Mouse (Mus musculus) midbrain, postnatal 0 days (tissue): ENCODE measurements around the gene Foxs1. TPM values are rescaled to one million over a fixed set of nuclear protein-coding genes. Genes with fewer than 3 reads are reported as not detected.
A peak's percentile ranks its signal among the peaks of the same experiment; 100 is the strongest.

Experiments
- ATAC-seq: fragments of 200-750 bp; cut with Nextera tagmentation; 2 replicates; pipeline ENCODE4 v1.8.0; 2017; ENCODE audit warnings: moderate number of reproducible peaks, mild to moderate bottlenecking, moderate TSS enrichment, moderate library complexity; ENCODE audit not compliant: low FRiP score
- DNase-seq: peaks from one replicate; pipeline ENCODE4 v3.0.0-alpha.2; 2015; ENCODE audit warnings: low spot score
- H3K27ac ChIP-seq: fragments of 300-500 bp; sonication (generic); 2 replicates; pipeline ENCODE4 v1.5.1; 2014; ENCODE audit warnings: low read depth, mild to moderate bottlenecking, low read length, mixed read lengths
- H3K27me3 ChIP-seq: fragments of 300-500 bp; sonication (generic); 2 replicates; pipeline ENCODE4 v1.6.1; 2014; ENCODE audit warnings: low read length, control low read depth, mixed read lengths; ENCODE audit not compliant: insufficient read depth
- H3K36me3 ChIP-seq: fragments of 300-500 bp; sonication (generic); 2 replicates; pipeline ENCODE4 v1.6.1; 2014; ENCODE audit warnings: low read length, control low read depth, mixed read lengths; ENCODE audit not compliant: insufficient read depth
- H3K4me1 ChIP-seq: fragments of 300-500 bp; sonication (generic); 2 replicates; pipeline ENCODE4 v1.6.1; 2014; ENCODE audit warnings: mild to moderate bottlenecking, control low read depth, antibody characterized with exemption, low read length, mixed read lengths; ENCODE audit not compliant: insufficient read depth
- H3K4me2 ChIP-seq: fragments of 300-500 bp; sonication (generic); 2 replicates; pipeline ENCODE4 v1.6.1; 2014; ENCODE audit warnings: low read depth, mild to moderate bottlenecking, low read length, mixed read lengths; ENCODE audit not compliant: poor library complexity, severe bottlenecking
- H3K4me3 ChIP-seq: fragments of 300-500 bp; sonication (generic); 2 replicates; pipeline ENCODE4 v1.5.1; 2014; ENCODE audit warnings: low read depth, mild to moderate bottlenecking, low read length, moderate library complexity
- H3K9ac ChIP-seq: fragments of 300-500 bp; sonication (generic); replicated peaks from 2 replicates; pipeline ENCODE4 v1.6.1; 2014; ENCODE audit warnings: mild to moderate bottlenecking, low read length, moderate library complexity, mixed read lengths; ENCODE audit not compliant: poor library complexity, severe bottlenecking
- H3K9me3 ChIP-seq: fragments of 300-500 bp; sonication (generic); 2 replicates; pipeline ENCODE4 v1.6.1; 2016; ENCODE audit warnings: low read length, control low read depth
- CTCF ChIP-seq: IDR thresholded peaks from 2 replicates; pipeline ENCODE4 v1.5.1; 2016; ENCODE audit warnings: antibody characterized with exemption, mild to moderate bottlenecking
- whole genome bisulfite sequencing: fragments of 180-500 bp; shearing (Covaris S2); extraction: QIAGEN DNeasy Blood & Tissue Kit; methylation state at CpG from one replicate; pipeline ENCODE4 v1.1.7; 2014; 5-methylcytosine and 5-hydroxymethylcytosine counted together
- polyA plus RNA-seq: library from polyadenylated mRNA; unstranded; fragments of >200 nt; fragmentation: Nextera tagmentation; extraction: Ambion mirVana; gene quantifications from 2 replicates; pipeline ENCODE4 v1.2.1, GENCODE M21; 2015
- total RNA-seq: library from RNA; depleted of rRNA; stranded (reverse); fragments of >200 nt; gene quantifications from 2 replicates; pipeline ENCODE4 v1.2.3, GENCODE M21; 2014

The Foxs1 gene
- total and polyA plus RNA-seq, 2 experiments from 2014 or later: 2.4 to 4.0 TPM

GRCm38 (mm10) chr2:152917671-152918070 lies 15.3 kb downstream of the Foxs1 start:
- Histone ChIP-seq H3K4me3 (no peak overlapping the region), H3K27ac (no peak overlapping the region), H3K9ac (no peak overlapping the region), H3K27me3 (peaks cover 4% of the 10 kb centered on the region; the same call in 1 of the 2 replicates), H3K4me2 (no peak overlapping the region), H3K4me1 (no peaks in the 10 kb centered on the region), H3K9me3 (no peaks in the 10 kb centered on the region), H3K36me3 (no peaks in the 10 kb centered on the region)
- no peak for TF ChIP-seq CTCF
- DNase-seq (no peak), ATAC-seq (no peak)
- WGBS: 60% methylated on average over 9 of the region's 9 CpGs

- WGBS: 64% methylated on average over 5 of the region's 5 CpGs
- Histone ChIP-seq H3K27me3 (peaks cover 10% of the 10 kb centered on the region; the same call in 1 of the 2 replicates), H3K36me3 (no peaks in the 10 kb centered on the region), H3K4me1 (no peaks in the 10 kb centered on the region), H3K4me3 (no peak overlapping the region), H3K27ac (no peak overlapping the region), H3K4me2 (no peak overlapping the region), H3K9ac (no peak overlapping the region), H3K9me3 (no peaks in the 10 kb centered on the region)
- no peak for ATAC-seq
- TF ChIP-seq CTCF: no peak
- no peak for DNase-seq
Measured at GRCm38 (mm10) chr2:152916111-152916510, 16.9 kb downstream of the Foxs1 start.

GRCm38 (mm10) chr2:152915453-152915852 lies 17.6 kb downstream of the Foxs1 start:
- TF ChIP-seq CTCF: no peak
- no peak overlapping the region for H3K4me2 ChIP-seq
- DNase-seq: no peak
- no peaks in the 10 kb centered on the region for H3K4me1 ChIP-seq
- no peaks in the 10 kb centered on the region for H3K9me3 ChIP-seq
- H3K27ac ChIP-seq: no peak overlapping the region
- H3K36me3 ChIP-seq: no peaks in the 10 kb centered on the region
- no peak overlapping the region for H3K4me3 ChIP-seq
- peaks cover 16% of the 10 kb centered on the region; the same call in 1 of the 2 replicates for H3K27me3 ChIP-seq
- no peak overlapping the region for H3K9ac ChIP-seq
- 66% methylated on average over 4 of the region's 4 CpGs for WGBS
- ATAC-seq: no peak

GRCm38 (mm10) chr2:152914310-152915120 lies 18.5 kb downstream of the Foxs1 start:
- ATAC-seq (peak; percentile 84), DNase-seq (peak; percentile 94)
- Histone ChIP-seq H3K27me3 (peaks cover 18% of the 10 kb centered on the region; the same call in 1 of the 2 replicates), H3K4me1 (no peaks in the 10 kb centered on the region), H3K9ac (peak overlapping the region; percentile 40), H3K9me3 (no peaks in the 10 kb centered on the region), H3K27ac (no peak overlapping the region), H3K4me3 (peak overlapping the region; percentile 23; the same call in 1 of the 2 replicates), H3K4me2 (peak overlapping the region; percentile 57), H3K36me3 (no peaks in the 10 kb centered on the region)
- TF ChIP-seq CTCF: peak; percentile 99
- WGBS: 4% methylated on average over 13 of the region's 18 CpGs

GRCm38 (mm10) chr2:152913471-152913870 lies 19.5 kb downstream of the Foxs1 start:
- no peaks in the 10 kb centered on the region for H3K9me3 ChIP-seq
- H3K4me3 ChIP-seq: no peak overlapping the region
- no peak for ATAC-seq
- H3K27me3 ChIP-seq: peaks cover 18% of the 10 kb centered on the region; the same call in 1 of the 2 replicates
- no peak overlapping the region for H3K4me2 ChIP-seq
- H3K36me3 ChIP-seq: no peaks in the 10 kb centered on the region
- no peak overlapping the region for H3K9ac ChIP-seq
- no peak for TF ChIP-seq CTCF
- no peak for DNase-seq
- 36% methylated on average over 7 of the region's 7 CpGs for WGBS
- H3K27ac ChIP-seq: no peak overlapping the region
- H3K4me1 ChIP-seq: no peaks in the 10 kb centered on the region

GRCm38 (mm10) chr2:152911432-152911831 lies 21.6 kb downstream of the Foxs1 start:
- Histone ChIP-seq H3K36me3 (no peaks in the 10 kb centered on the region), H3K27me3 (peaks cover 18% of the 10 kb centered on the region; the same call in 1 of the 2 replicates), H3K9me3 (no peaks in the 10 kb centered on the region), H3K4me3 (no peak overlapping the region), H3K27ac (no peak overlapping the region), H3K4me2 (no peak overlapping the region), H3K4me1 (peaks cover 6% of the 10 kb centered on the region; the same call in 1 of the 2 replicates), H3K9ac (no peak overlapping the region)
- DNase-seq (no peak), ATAC-seq (no peak)
- 35% methylated on average over 6 of the region's 6 CpGs for WGBS
- no peak for TF ChIP-seq CTCF
